Mouse (Mus musculus) CH12.LX (cell line): ENCODE data around the gene Kcnj4.

Source experiments
- BHLHE40 ChIP-seq: IDR thresholded peaks from 2 replicates; pipeline ENCODE4 v1.6.1; 2011; ENCODE audit warnings: mild to moderate bottlenecking, low read depth, low read length, improper control_type of control experiment
- CHD2 ChIP-seq: IDR thresholded peaks from 2 replicates; pipeline ENCODE4 v1.6.1; 2011; ENCODE audit warnings: low read length, improper control_type of control experiment
- CTCF ChIP-seq, 2 experiments: IDR thresholded peaks in 1 of 2; conservative IDR thresholded peaks in 1 of 2; 2 replicates each; pipeline ENCODE4 v1.5.1; 2011 to 2012; ENCODE audit warnings: low read depth in 2 of 2, low read length in 2 of 2, improper control_type of control experiment in 1 of 2, inconsistent platforms in 1 of 2, mild to moderate bottlenecking in 1 of 2, moderate library complexity in 1 of 2
- EP300 ChIP-seq: IDR thresholded peaks from 2 replicates; pipeline ENCODE4 v1.6.1; 2011; ENCODE audit warnings: low read length, improper control_type of control experiment
- JUN ChIP-seq: IDR thresholded peaks from 2 replicates; pipeline ENCODE4 v1.6.1; 2011; ENCODE audit warnings: low read depth, mild to moderate bottlenecking, low read length, improper control_type of control experiment, moderate library complexity; ENCODE audit not compliant: insufficient read depth
- PAX5 ChIP-seq: IDR thresholded peaks from 2 replicates; pipeline ENCODE4 v1.6.1; 2012; ENCODE audit warnings: low read length, inconsistent platforms, mixed read lengths
- POLR2A ChIP-seq: IDR thresholded peaks from 2 replicates; pipeline ENCODE4 v1.6.1; 2011; ENCODE audit warnings: low read depth, mild to moderate bottlenecking, improper control_type of control experiment, low read length
- TCF12 ChIP-seq: IDR thresholded peaks from 2 replicates; pipeline ENCODE4 v1.6.1; 2014; ENCODE audit warnings: low read depth, mild to moderate bottlenecking, inconsistent platforms, low read length, improper control_type of control experiment
- UBTF ChIP-seq: IDR thresholded peaks from 2 replicates; pipeline ENCODE4 v1.6.1; 2012; ENCODE audit warnings: low read depth, mild to moderate bottlenecking, inconsistent platforms, low read length, improper control_type of control experiment, moderate library complexity
- USF1 ChIP-seq: IDR thresholded peaks from 2 replicates; pipeline ENCODE4 v1.6.1; 2014; ENCODE audit warnings: low read depth, mild to moderate bottlenecking, inconsistent platforms, low read length, improper control_type of control experiment

DNA sequence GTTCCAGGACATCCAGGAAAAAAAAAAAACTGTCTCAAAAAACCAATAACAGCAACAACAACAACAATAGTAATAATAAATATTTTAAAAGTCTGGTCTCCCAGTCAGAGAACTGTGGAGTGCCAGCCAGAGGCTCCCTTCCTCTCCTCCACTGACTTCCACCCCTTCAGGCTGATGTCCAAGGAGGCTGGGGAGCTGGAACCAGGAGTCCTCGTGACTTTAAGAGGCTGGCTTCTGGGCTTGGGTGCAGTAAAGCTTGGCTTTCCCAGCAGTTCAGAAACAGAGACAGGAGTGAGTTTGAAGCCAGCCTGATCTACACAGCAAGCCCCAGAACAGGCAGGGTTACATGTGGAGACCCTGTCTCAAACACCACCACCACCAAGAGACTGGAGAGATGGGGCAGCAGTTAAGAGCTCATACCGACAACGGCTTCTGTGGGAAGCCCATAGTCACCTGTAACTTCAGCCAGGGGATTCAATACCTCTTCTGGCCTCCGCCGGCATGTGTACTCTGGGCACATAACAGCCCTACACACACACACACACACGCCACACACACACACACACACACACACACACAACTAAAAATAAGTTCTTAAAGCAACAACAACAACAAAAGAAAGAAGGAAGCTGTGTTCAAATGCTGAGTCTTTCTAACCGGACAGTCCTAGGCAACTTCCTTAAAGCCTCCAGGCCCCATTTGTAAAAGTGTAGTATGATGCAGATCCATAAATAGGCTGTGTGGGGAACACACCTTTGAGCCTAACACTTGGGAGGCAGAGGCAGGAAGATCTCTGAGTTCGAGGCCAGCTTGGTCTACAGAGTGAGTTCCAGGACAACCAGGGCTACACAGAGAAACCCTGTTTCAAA, 59.0 kb downstream of the Kcnj4 start:
- TF ChIP-seq CTCF (conservative IDR thresholded peaks at IDR 0.05 in 1 of 2, IDR thresholded peaks at IDR 0.05 in 1 of 2; ENCODE audit: low read depth in 2 of 2, low read length in 2 of 2), result no peak
- TF ChIP-seq POLR2A, result no peak
- no peak for TF ChIP-seq JUN
- no peak for TF ChIP-seq TCF12
- TF ChIP-seq BHLHE40, result no peak
- no peak for TF ChIP-seq UBTF
- TF ChIP-seq USF1, result no peak
- TF ChIP-seq PAX5, result no peak
- no peak for TF ChIP-seq CHD2
- no peak for TF ChIP-seq EP300
